Mouse (Mus musculus): ENCODE data around the gene Aoc3. TPM values are rescaled to one million over a fixed set of nuclear protein-coding genes. Genes with fewer than 3 reads are reported as not detected.

The Aoc3 gene
- polyA plus RNA-seq, 1 experiment from 2014 or later, result 0.06 TPM

DNA sequence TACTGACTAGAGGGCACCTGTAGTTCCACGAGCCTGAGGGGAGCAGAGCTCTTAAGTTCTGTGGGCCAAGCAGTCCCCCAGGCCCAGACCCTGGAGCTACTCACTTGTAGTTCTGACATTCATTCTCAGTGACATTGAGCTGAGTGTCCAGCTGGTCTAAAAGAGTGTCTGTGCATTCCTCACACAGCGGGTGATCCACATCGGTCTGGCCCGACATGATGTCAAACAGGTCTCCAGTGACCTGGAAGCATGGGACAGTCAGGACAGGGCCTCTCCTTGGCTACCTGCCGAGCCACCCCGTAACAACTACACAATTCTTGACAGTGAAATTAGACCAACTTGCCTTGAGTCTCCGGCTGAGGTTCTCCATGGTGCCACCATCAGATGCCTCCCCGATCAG, 35.2 kb upstream of the Aoc3 start:
- Histone ChIP-seq H3K27me3 (ENCODE audit: insufficient read depth, low read length) (no peaks in the 10 kb centered on the region), H3K9me3 (ENCODE audit: low read length) (no peaks in the 10 kb centered on the region), H3K27ac (ENCODE audit: low read depth) (no peak overlapping the region), H3K9ac (replicated peaks) (no peak overlapping the region), H3K4me2 (ENCODE audit: low read depth, low read length) (no peak overlapping the region), H3K36me3 (replicated peaks; ENCODE audit: insufficient read depth, low read length) (peaks cover 83% of the 10 kb centered on the region), H3K4me1 (ENCODE audit: insufficient read depth) (no peaks in the 10 kb centered on the region; the same call in 1 of the 2 replicates), H3K4me3 (ENCODE audit: low read depth, low read length) (no peak overlapping the region)
- no peak for TF ChIP-seq CTCF (IDR thresholded peaks at IDR 0.05; ENCODE audit: low read depth)
- no peak for TF ChIP-seq EP300 (IDR thresholded peaks at IDR 0.05; ENCODE audit: low read depth)
- no peak for ATAC-seq
- 97% methylated on average over 8 of the region's 8 CpGs for WGBS (ENCODE audit: insufficient replicate concordance)
- no peak for DNase-seq

DNA sequence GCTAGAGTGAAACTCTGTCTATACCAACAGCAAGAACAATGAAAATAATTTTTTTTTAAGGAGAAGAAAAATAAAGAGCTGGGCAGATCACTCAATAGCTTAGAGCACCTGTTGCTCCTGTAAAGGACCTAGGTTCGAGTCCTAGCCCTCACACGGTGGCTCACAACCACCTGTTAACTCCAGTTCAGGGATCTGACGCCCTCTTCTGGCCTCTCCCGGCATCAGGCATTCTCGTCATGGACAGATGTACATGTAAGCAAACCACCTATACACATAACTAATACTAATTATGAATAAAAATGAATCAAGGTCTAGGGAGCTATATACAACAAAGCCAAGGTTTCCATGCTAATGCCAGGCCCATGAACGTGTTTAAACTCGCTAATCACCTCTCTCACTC, 29.5 kb upstream of the Aoc3 start:
- Histone ChIP-seq H3K27me3 (ENCODE audit: insufficient read depth, low read length) (no peaks in the 10 kb centered on the region), H3K9me3 (ENCODE audit: low read length) (no peaks in the 10 kb centered on the region), H3K9ac (replicated peaks) (peak overlapping the region; percentile 98), H3K4me1 (ENCODE audit: insufficient read depth) (peaks cover 16% of the 10 kb centered on the region), H3K4me2 (ENCODE audit: low read depth, low read length) (peak overlapping the region; percentile 89), H3K27ac (ENCODE audit: low read depth) (no peak overlapping the region), H3K36me3 (replicated peaks; ENCODE audit: insufficient read depth, low read length) (peaks cover 32% of the 10 kb centered on the region), H3K4me3 (ENCODE audit: low read depth, low read length) (peak overlapping the region; percentile 98)
- DNase-seq, result peak; percentile 67
- WGBS (ENCODE audit: insufficient replicate concordance), result 57% methylated on average over 7 of the region's 7 CpGs
- no peak for ATAC-seq
- TF ChIP-seq CTCF (IDR thresholded peaks at IDR 0.05; ENCODE audit: low read depth) (peak; percentile 64), EP300 (IDR thresholded peaks at IDR 0.05; ENCODE audit: low read depth) (no peak)

DNA sequence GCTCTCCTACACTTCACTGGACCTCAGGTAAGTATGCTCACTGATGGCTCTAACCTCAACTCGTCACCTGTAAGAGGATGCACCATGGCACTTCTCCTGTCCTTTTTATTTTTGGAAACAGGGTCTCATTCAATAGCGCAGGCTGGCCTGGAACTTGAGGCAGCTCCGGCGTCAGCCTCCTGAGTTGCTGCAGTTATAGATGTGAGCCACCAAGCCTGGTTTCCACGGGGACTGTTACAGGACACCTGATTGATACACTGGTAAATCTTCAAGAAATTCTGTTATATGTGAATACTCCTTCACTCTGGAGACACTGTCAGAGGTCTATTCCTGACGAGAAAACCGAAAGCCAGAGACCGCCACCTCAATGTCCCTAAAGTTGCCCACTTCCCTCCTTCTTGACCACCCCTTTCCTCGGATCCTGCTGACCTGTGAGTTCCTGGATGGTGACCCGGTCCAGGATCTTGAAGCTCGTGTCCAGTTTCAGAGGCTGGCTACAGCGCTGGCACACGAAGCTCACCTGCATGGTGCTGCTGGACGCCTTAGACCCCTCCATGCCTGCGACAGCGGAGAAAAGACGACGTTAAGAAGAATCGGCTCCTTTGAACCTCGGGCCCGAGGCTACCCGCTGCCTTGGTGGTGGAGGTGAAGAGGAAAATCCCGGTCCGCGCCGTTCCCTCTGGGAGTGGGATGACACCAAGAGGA, 29.0 kb upstream of the Aoc3 start:
- DNase-seq (no peak), ATAC-seq (peak; percentile 54)
- 9% methylated on average over 26 of the region's 26 CpGs for WGBS (ENCODE audit: insufficient replicate concordance)
- peak overlapping the region; percentile 98 for H3K4me3 ChIP-seq (ENCODE audit: low read depth, low read length)
- H3K27ac ChIP-seq (ENCODE audit: low read depth), result peak overlapping the region; percentile 90
- peak overlapping the region; percentile 98 for H3K9ac ChIP-seq (replicated peaks)
- no peak for TF ChIP-seq CTCF (IDR thresholded peaks at IDR 0.05; ENCODE audit: low read depth)
- TF ChIP-seq EP300 (IDR thresholded peaks at IDR 0.05; ENCODE audit: low read depth), result no peak
- peaks cover 27% of the 10 kb centered on the region for H3K36me3 ChIP-seq (replicated peaks; ENCODE audit: insufficient read depth, low read length)
- H3K4me1 ChIP-seq (ENCODE audit: insufficient read depth), result peaks cover 16% of the 10 kb centered on the region
- H3K4me2 ChIP-seq (ENCODE audit: low read depth, low read length), result peak overlapping the region; percentile 89
- H3K9me3 ChIP-seq (ENCODE audit: low read length), result no peaks in the 10 kb centered on the region
- H3K27me3 ChIP-seq (ENCODE audit: insufficient read depth, low read length), result no peaks in the 10 kb centered on the region

DNA sequence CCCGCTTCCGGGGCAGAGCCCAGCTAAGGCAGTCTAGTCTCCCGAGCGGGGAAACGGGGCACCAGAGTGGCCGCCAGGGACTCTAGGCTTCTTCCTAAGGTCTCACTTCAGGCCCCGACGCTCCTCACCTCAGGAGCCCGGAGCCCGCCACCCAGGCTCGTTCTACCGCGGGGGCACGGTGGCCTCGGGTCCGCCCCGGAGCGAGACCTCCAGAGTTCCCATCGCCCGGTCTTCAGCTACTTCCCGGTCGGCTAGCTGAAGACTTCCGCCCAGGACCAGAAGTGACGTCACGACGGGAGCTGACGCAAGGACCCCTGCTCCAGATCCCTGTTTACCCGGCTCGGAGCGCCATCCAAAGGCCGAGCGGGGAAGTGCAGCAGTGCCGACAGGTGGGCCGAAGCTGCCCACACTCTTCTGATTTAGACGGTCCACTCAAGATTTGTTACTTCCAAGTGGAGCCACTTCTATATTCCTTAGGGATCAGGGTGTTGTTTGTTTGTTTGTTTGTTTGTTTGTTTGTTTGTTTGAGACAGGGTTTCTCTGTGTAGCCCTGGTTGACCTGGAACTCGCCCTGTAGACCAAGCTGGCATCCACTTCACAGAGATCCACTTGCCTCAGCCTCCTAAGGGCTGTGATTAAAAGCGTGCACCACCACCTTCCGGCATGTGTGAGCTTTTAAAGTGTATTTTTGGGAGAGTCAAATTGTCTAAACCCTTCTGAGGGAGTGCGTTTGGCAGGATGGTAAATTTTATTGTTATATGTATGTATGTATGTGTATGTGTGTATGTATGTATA, 28.2 kb upstream of the Aoc3 start, which contains the start of gene Becn1:
TSS of gene Becn1 (minus strand) at position 283 of the 795 bp plus-strand sequence.
- WGBS (ENCODE audit: insufficient replicate concordance), result 6% methylated on average over 39 of the region's 39 CpGs
- peaks cover 16% of the 10 kb centered on the region for H3K4me1 ChIP-seq (ENCODE audit: insufficient read depth)
- H3K4me3 ChIP-seq (ENCODE audit: low read depth, low read length), result peak within 1 kb of the TSS; percentile 98
- TF ChIP-seq CTCF (IDR thresholded peaks at IDR 0.05; ENCODE audit: low read depth), result peak; percentile 99
- peak; percentile 57; the same call in 1 of the 2 replicates for TF ChIP-seq EP300 (IDR thresholded peaks at IDR 0.05; ENCODE audit: low read depth)
- peak within 1 kb of the TSS; percentile 89 for H3K4me2 ChIP-seq (ENCODE audit: low read depth, low read length)
- no peaks in the 10 kb centered on the region for H3K27me3 ChIP-seq (ENCODE audit: insufficient read depth, low read length)
- peak; percentile 99 for DNase-seq
- peaks cover 21% of the 10 kb centered on the region for H3K36me3 ChIP-seq (replicated peaks; ENCODE audit: insufficient read depth, low read length)
- peak within 1 kb of the TSS; percentile 98 for H3K9ac ChIP-seq (replicated peaks)
- peak within 1 kb of the TSS; percentile 90 for H3K27ac ChIP-seq (ENCODE audit: low read depth)
- no peaks in the 10 kb centered on the region for H3K9me3 ChIP-seq (ENCODE audit: low read length)
- ATAC-seq, result peak; percentile 96

DNA sequence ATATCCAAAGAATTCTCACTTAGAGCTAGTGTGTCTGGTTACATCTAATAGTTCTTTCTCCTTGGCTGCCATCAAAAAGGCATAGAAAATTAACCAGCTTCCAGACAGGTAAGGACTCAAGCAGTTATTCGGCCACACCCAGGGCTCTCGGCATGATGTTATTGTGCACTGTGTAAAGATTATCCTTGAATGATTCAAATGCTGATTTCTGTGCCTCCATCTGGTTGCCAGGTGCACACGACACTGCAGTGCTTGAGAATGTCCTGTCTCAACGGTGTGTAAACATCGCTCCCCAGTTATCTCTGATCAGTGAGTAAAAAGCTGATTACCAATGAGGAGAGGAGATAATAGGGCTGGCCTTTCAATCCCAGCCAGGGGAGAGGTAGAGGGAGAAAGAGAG, 22.7 kb upstream of the Aoc3 start:
- no peaks in the 10 kb centered on the region for H3K36me3 ChIP-seq (replicated peaks; ENCODE audit: insufficient read depth, low read length)
- H3K27ac ChIP-seq (ENCODE audit: low read depth), result no peak overlapping the region
- no peaks in the 10 kb centered on the region for H3K27me3 ChIP-seq (ENCODE audit: insufficient read depth, low read length)
- no peak overlapping the region for H3K4me2 ChIP-seq (ENCODE audit: low read depth, low read length)
- no peaks in the 10 kb centered on the region for H3K9me3 ChIP-seq (ENCODE audit: low read length)
- no peak overlapping the region for H3K4me3 ChIP-seq (ENCODE audit: low read depth, low read length)
- no peak for TF ChIP-seq EP300 (IDR thresholded peaks at IDR 0.05; ENCODE audit: low read depth)
- TF ChIP-seq CTCF (IDR thresholded peaks at IDR 0.05; ENCODE audit: low read depth), result no peak
- ATAC-seq, result no peak
- H3K4me1 ChIP-seq (ENCODE audit: insufficient read depth), result peaks cover 5% of the 10 kb centered on the region; the same call in 1 of the 2 replicates
- 25% methylated on average over 5 of the region's 5 CpGs for WGBS (ENCODE audit: insufficient replicate concordance)
- H3K9ac ChIP-seq (replicated peaks), result no peak overlapping the region; the same call in 1 of the 2 replicates
- no peak for DNase-seq

DNA sequence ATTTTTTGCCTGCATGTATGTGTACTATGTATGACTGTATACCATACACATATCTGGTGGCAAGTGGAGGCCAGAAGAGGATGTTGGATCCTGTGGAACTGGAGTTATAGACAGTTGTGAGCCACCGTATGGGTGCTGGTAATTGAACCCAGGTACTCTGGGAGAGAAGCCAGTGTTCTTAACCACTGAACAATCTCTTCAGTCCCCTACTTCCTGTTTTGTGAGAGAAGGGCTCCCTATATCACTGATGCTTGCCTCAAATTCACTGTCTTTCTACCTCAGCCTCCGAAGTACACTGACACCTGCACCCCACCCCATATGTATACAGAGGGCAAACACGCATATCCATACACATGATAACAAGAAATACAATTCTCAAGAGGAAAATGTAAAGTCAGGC, 19.3 kb upstream of the Aoc3 start:
- Histone ChIP-seq H3K9me3 (ENCODE audit: low read length) (no peaks in the 10 kb centered on the region), H3K27me3 (ENCODE audit: insufficient read depth, low read length) (no peaks in the 10 kb centered on the region), H3K27ac (ENCODE audit: low read depth) (no peak overlapping the region), H3K9ac (replicated peaks) (no peak overlapping the region), H3K4me2 (ENCODE audit: low read depth, low read length) (no peak overlapping the region), H3K4me3 (ENCODE audit: low read depth, low read length) (no peak overlapping the region), H3K4me1 (ENCODE audit: insufficient read depth) (peaks cover 15% of the 10 kb centered on the region; the same call in 1 of the 2 replicates), H3K36me3 (replicated peaks; ENCODE audit: insufficient read depth, low read length) (no peaks in the 10 kb centered on the region)
- DNase-seq (no peak), ATAC-seq (no peak)
- 73% methylated on average over 3 of the region's 3 CpGs for WGBS (ENCODE audit: insufficient replicate concordance)
- TF ChIP-seq EP300 (IDR thresholded peaks at IDR 0.05; ENCODE audit: low read depth) (no peak), CTCF (IDR thresholded peaks at IDR 0.05; ENCODE audit: low read depth) (no peak)

Data from liver, postnatal 0 days (tissue).